Mouse (Mus musculus): ENCODE data around the gene Fam32a. TPM values are rescaled to one million over a fixed set of nuclear protein-coding genes. Genes with fewer than 3 reads are reported as not detected.

Gene Fam32a
- total RNA-seq (2023): 100 to 1,000 TPM; 100 to 104 TPM

GRCm38 (mm10) chr8:72219541-72220363, at the start of gene Fam32a:
Gene Fam32a (plus strand): TSS chr8:72219730.

GRCm38 (mm10) chr8:72189417-72190214, 29.9 kb upstream of the Fam32a start, which contains the start of gene Hsh2d:
Gene Hsh2d (plus strand): TSS chr8:72189638.

GRCm38 (mm10) chr8:72212751-72213150, 6.8 kb upstream of the Fam32a start, which contains the start of gene Cib3:
Gene Cib3 (minus strand): TSS chr8:72212837.

DNA sequence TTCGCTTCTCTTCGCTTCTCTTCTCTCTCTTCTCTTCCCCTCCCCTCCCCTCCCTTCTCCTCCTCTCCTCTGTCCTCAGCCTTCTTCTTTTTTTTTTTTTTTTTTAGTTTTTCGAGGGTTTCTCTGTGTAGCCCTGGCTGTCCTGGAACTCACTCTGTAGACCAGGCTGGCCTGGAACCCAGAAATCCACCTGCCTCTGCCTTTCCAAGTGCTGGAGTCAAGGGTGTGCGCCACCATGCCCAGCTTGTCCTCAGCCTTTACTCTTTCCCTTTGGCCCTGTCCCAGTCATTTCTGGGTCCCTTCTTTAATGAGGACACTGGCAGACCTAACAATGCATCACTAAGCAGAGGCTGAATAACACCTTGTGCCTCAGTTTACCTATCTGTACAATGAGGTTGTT, 6.0 kb upstream of the Fam32a start, which contains the start of gene Gm11034:
TSS of gene Gm11034 (minus strand) at position 101 of the 400 bp plus-strand sequence.

GRCm38 (mm10) chr8:72239499-72240402, 20.2 kb downstream of the Fam32a start, which contains the start of gene Ap1m1:
Gene Ap1m1 (plus strand): TSS chr8:72240018.

Other genes starting within 250 kb of the Fam32a start
- gene Cyp4f18, start 210.1 kb upstream of the Fam32a start, total RNA-seq (2023): 100 to 1,000 TPM; 261 to 276 TPM
- 1 to 10 TPM in 1 of 2 experiments, under 1 TPM in 1; 0.51 to 1.2 TPM for gene Olfr372, start 178.5 kb upstream of the Fam32a start, total RNA-seq (2023)
- gene Olfr373, start 136.6 kb upstream of the Fam32a start, total RNA-seq (2023): under 1 TPM; 0.67 to 0.77 TPM
- gene Olfr374, start 112.7 kb upstream of the Fam32a start, total RNA-seq (2023): under 1 TPM; 0.18 to 0.73 TPM
- 100 to 1,000 TPM; 197 to 224 TPM for gene Tpm4, start 84.8 kb upstream of the Fam32a start, total RNA-seq (2023)
- gene Rab8a, start 58.5 kb upstream of the Fam32a start, total RNA-seq (2023): 100 to 1,000 TPM; 114 to 132 TPM
- gene Hsh2d, start 30.1 kb upstream of the Fam32a start, total RNA-seq (2023): 10 to 100 TPM; 14.7 to 16.8 TPM
- under 1 TPM in 1 of 2 experiments, not detected in 1; 0.29 TPM for gene Cib3, start 6.9 kb upstream of the Fam32a start, total RNA-seq (2023)
- gene Gm11034, start 6.1 kb upstream of the Fam32a start, total RNA-seq (2023): not detected
- 100 to 1,000 TPM; 146 to 149 TPM for gene Ap1m1, start 20.3 kb downstream of the Fam32a start, total RNA-seq (2023)
- 10 to 100 TPM; 76.5 to 81.0 TPM for gene Gm10282, start 85.5 kb downstream of the Fam32a start, total RNA-seq (2023)
- gene Klf2, start 99.3 kb downstream of the Fam32a start, total RNA-seq (2023): 1,000 to 10,000 TPM; 1,455 to 2,115 TPM
- gene Eps15l1, start 201.7 kb downstream of the Fam32a start, total RNA-seq (2023): 10 to 100 TPM; 54.1 to 62.4 TPM
- gene Calr3, start 224.1 kb downstream of the Fam32a start, total RNA-seq (2023): not detected
- gene 1700030K09Rik, start 224.2 kb downstream of the Fam32a start, total RNA-seq (2023): 1 to 10 TPM; 3.0 to 3.1 TPM